Mouse (Mus musculus) limb, embryonic 14.5 days (tissue): ENCODE measurements around the gene Eef1akmt1. TPM values are rescaled to one million over a fixed set of nuclear protein-coding genes. Genes with fewer than 3 reads are reported as not detected.
A peak's percentile ranks its signal among the peaks of the same experiment; 100 is the strongest.

Experiments used
- ATAC-seq: fragments of 200-750 bp; cut with Nextera tagmentation; 2 replicates; pipeline ENCODE4 v1.8.0; 2017; ENCODE audit warnings: low read depth, moderate number of reproducible peaks, moderate TSS enrichment; ENCODE audit not compliant: low FRiP score
- DNase-seq: peaks from one replicate; pipeline ENCODE4 v3.0.0-alpha.2; 2015; ENCODE audit warnings: low spot score
- H3K27ac ChIP-seq: fragments of 300-500 bp; sonication (generic); replicated peaks from 2 replicates; pipeline ENCODE4 v1.5.1; 2014; ENCODE audit warnings: low read depth, mild to moderate bottlenecking, low read length, moderate library complexity, mixed read lengths
- H3K27me3 ChIP-seq: fragments of 300-500 bp; sonication (generic); 2 replicates; pipeline ENCODE4 v1.6.1; 2014; ENCODE audit warnings: low read length, mixed read lengths; ENCODE audit not compliant: control insufficient read depth, insufficient read depth
- H3K36me3 ChIP-seq: fragments of 300-500 bp; sonication (generic); 2 replicates; pipeline ENCODE4 v1.6.1; 2014; ENCODE audit warnings: mild to moderate bottlenecking, low read length, moderate library complexity, mixed read lengths; ENCODE audit not compliant: control insufficient read depth, insufficient read depth
- H3K4me1 ChIP-seq: fragments of 300-500 bp; sonication (generic); 2 replicates; pipeline ENCODE4 v1.6.1; 2014; ENCODE audit warnings: antibody characterized with exemption, low read length, mixed read lengths; ENCODE audit not compliant: control insufficient read depth, insufficient read depth
- H3K4me2 ChIP-seq: fragments of 300-500 bp; sonication (generic); replicated peaks from 2 replicates; pipeline ENCODE4 v1.6.1; 2014; ENCODE audit warnings: low read depth, mild to moderate bottlenecking, low read length, moderate library complexity; ENCODE audit not compliant: severe bottlenecking
- H3K4me3 ChIP-seq: fragments of 300-500 bp; sonication (generic); replicated peaks from 2 replicates; pipeline ENCODE4 v1.5.1; 2014; ENCODE audit warnings: low read length
- H3K9ac ChIP-seq: fragments of 300-500 bp; sonication (generic); 2 replicates; pipeline ENCODE4 v1.6.1; 2014; ENCODE audit warnings: mild to moderate bottlenecking, low read depth, low read length, moderate library complexity; ENCODE audit not compliant: severe bottlenecking
- H3K9me3 ChIP-seq: fragments of 300-500 bp; sonication (generic); 2 replicates; pipeline ENCODE4 v1.6.1; 2016; ENCODE audit warnings: low read length; ENCODE audit not compliant: control insufficient read depth
- POLR2A ChIP-seq: fragments of 200-500 bp; IDR thresholded peaks from 2 replicates; pipeline ENCODE4 v1.8.0; 2012; ENCODE audit warnings: inconsistent platforms, mild to moderate bottlenecking, moderate library complexity, borderline replicate concordance; ENCODE audit not compliant: insufficient read depth, insufficient read length; ENCODE audit errors: extremely low read depth
- WGBS: fragments of 180-500 bp; shearing (Covaris S2); extraction: QIAGEN DNeasy Blood & Tissue Kit; methylation state at CpG from one replicate; pipeline ENCODE4 v1.1.7; 2014; 5-methylcytosine and 5-hydroxymethylcytosine counted together
- polyA plus RNA-seq, 2 experiments: library from polyadenylated mRNA; depleted of rRNA in 1 of 2; stranded (reverse) in 1 of 2; unstranded in 1 of 2; fragments of >200 nt; fragmentation: Nextera tagmentation in 1 of 2; extraction: Ambion mirVana in 1 of 2; gene quantifications; 2 replicates each; pipeline versions ENCODE4 v1.2.1 to v1.2.3; 2012 to 2014

Gene Eef1akmt1
- polyA plus RNA-seq, 2 experiments = 44.0 to 112 TPM

- Histone ChIP-seq H3K4me1 (peaks cover 11% of the 10 kb centered on the region), H3K36me3 (no peaks in the 10 kb centered on the region), H3K27ac (peak within 1 kb of the TSS; percentile 82), H3K4me3 (peak within 1 kb of the TSS; percentile 82), H3K9me3 (no peaks in the 10 kb centered on the region), H3K4me2 (peak within 1 kb of the TSS; percentile 87), H3K27me3 (no peaks in the 10 kb centered on the region), H3K9ac (peak within 1 kb of the TSS; percentile 83)
- 0 out of 2 replicates have a peak, but pooled peaks have one; percentile 37 for TF ChIP-seq POLR2A
- peak; percentile 29 for ATAC-seq
- DNase-seq = no peak
- 2% methylated on average over 26 of the region's 104 CpGs for WGBS
Observed at GRCm38 (mm10) chr14:57524671-57525387, 46.6 kb downstream of the Eef1akmt1 start, which contains the start of gene Il17d. Gene Il17d, plus strand, starts transcription at chr14:57524777.

GRCm38 (mm10) chr14:57523762-57524161, 47.6 kb downstream of the Eef1akmt1 start:
- 42% methylated on average over 9 of the region's 9 CpGs for WGBS
- H3K27ac ChIP-seq = no peak overlapping the region
- peaks cover 5% of the 10 kb centered on the region; the same call in 1 of the 2 replicates for H3K4me1 ChIP-seq
- H3K9ac ChIP-seq = no peak overlapping the region
- H3K27me3 ChIP-seq = no peaks in the 10 kb centered on the region
- ATAC-seq (no peak), DNase-seq (no peak)
- no peaks in the 10 kb centered on the region for H3K9me3 ChIP-seq
- H3K4me3 ChIP-seq = peak overlapping the region; percentile 82; the same call in 1 of the 2 replicates
- H3K4me2 ChIP-seq = peak overlapping the region; percentile 87
- H3K36me3 ChIP-seq = no peaks in the 10 kb centered on the region
- no peak for TF ChIP-seq POLR2A

- no peak for DNase-seq
- no peak for ATAC-seq
- Histone ChIP-seq H3K4me3 (no peak overlapping the region), H3K9ac (no peak overlapping the region), H3K36me3 (peaks cover 12% of the 10 kb centered on the region; the same call in 1 of the 2 replicates), H3K27me3 (no peaks in the 10 kb centered on the region), H3K9me3 (no peaks in the 10 kb centered on the region), H3K4me2 (no peak overlapping the region), H3K4me1 (peaks cover 9% of the 10 kb centered on the region; the same call in 1 of the 2 replicates), H3K27ac (no peak overlapping the region)
- WGBS = 85% methylated on average over 7 of the region's 7 CpGs
- TF ChIP-seq POLR2A = no peak
Observed at GRCm38 (mm10) chr14:57517001-57517400, 54.4 kb downstream of the Eef1akmt1 start.

GRCm38 (mm10) chr14:57515156-57515762, 56.2 kb downstream of the Eef1akmt1 start:
- no peak for TF ChIP-seq POLR2A
- Histone ChIP-seq H3K27ac (peak overlapping the region; percentile 7; the same call in 1 of the 2 replicates), H3K9ac (no peak overlapping the region), H3K9me3 (no peaks in the 10 kb centered on the region), H3K27me3 (no peaks in the 10 kb centered on the region), H3K4me3 (no peak overlapping the region), H3K4me2 (no peak overlapping the region), H3K4me1 (peaks cover 9% of the 10 kb centered on the region; the same call in 1 of the 2 replicates), H3K36me3 (peaks cover 12% of the 10 kb centered on the region; the same call in 1 of the 2 replicates)
- WGBS = 36% methylated on average over 6 of the region's 6 CpGs
- DNase-seq = peak; percentile 28
- ATAC-seq = peak; percentile 68

DNA sequence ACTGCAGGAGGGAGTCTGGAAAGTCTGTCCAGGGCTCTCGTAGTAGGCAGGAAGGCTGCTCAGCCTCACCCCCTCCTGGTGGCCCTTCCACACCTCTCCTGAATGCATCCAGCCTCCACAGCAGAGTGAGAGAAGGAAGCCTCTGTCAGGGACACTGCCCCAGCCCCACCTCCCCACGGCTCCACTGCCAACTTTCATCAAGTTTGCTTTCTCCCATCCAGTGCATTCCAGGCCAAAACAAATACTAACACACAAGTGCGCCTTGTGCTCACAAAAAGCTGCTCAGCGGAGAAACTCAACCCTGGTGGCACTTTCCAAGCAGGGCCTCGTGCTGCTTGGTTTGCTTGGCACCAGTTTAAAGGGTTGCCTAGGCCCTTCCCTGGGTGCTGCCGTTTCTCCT, 61.9 kb downstream of the Eef1akmt1 start:
- DNase-seq = peak; percentile 48
- H3K4me1 ChIP-seq = no peaks in the 10 kb centered on the region
- H3K27me3 ChIP-seq = no peaks in the 10 kb centered on the region
- no peak overlapping the region for H3K4me3 ChIP-seq
- H3K36me3 ChIP-seq = no peaks in the 10 kb centered on the region
- no peak overlapping the region for H3K9ac ChIP-seq
- no peak overlapping the region for H3K4me2 ChIP-seq
- TF ChIP-seq POLR2A = no peak
- WGBS = 52% methylated on average over 6 of the region's 6 CpGs
- H3K9me3 ChIP-seq = no peaks in the 10 kb centered on the region
- ATAC-seq = peak; percentile 79
- H3K27ac ChIP-seq = peak overlapping the region; percentile 77
